Mouse (Mus musculus) Muller cell, postnatal 12 days (primary cell): ENCODE measurements around the gene Lin7c.
"Not testable (repeated sequence)": the region's sequence is repeated elsewhere in the genome, so short reads cannot be mapped to it uniquely, and the experiment has no call there.

Source experiments
- DNase-seq: peaks from one replicate; pipeline ENCODE4 v3.0.0-alpha.2; 2015; ENCODE audit errors: inconsistent ontology term

Lin7c gene

GRCm38 (mm10) chr2:109890597-109890996, at the start of gene Lin7c:
TSS of gene Lin7c (plus strand) at chr2:109890853.
- DNase-seq: peak; percentile 95

- DNase-seq: no peak
Measured at GRCm38 (mm10) chr2:109846401-109846800, 44.3 kb upstream of the Lin7c start.

- peak; percentile 68 for DNase-seq
Measured at GRCm38 (mm10) chr2:109848305-109848704, 42.3 kb upstream of the Lin7c start.

GRCm38 (mm10) chr2:109848715-109849114, 41.9 kb upstream of the Lin7c start:
- DNase-seq: no peak

GRCm38 (mm10) chr2:109855601-109856000, 35.1 kb upstream of the Lin7c start:
- DNase-seq: peak; percentile 74

GRCm38 (mm10) chr2:109859671-109860070, 31.0 kb upstream of the Lin7c start:
- DNase-seq: no peak

GRCm38 (mm10) chr2:109860832-109861231, 29.8 kb upstream of the Lin7c start:
- no peak for DNase-seq

- not testable (repeated sequence) for DNase-seq
Measured at GRCm38 (mm10) chr2:109879429-109879828, 11.2 kb upstream of the Lin7c start.

- DNase-seq: no peak
Measured at GRCm38 (mm10) chr2:109881111-109881510, 9.5 kb upstream of the Lin7c start.

GRCm38 (mm10) chr2:109881625-109882024, 9.0 kb upstream of the Lin7c start:
- DNase-seq: no peak

GRCm38 (mm10) chr2:109884106-109884505, 6.5 kb upstream of the Lin7c start:
- DNase-seq: peak; percentile 92

GRCm38 (mm10) chr2:109884507-109884906, 6.1 kb upstream of the Lin7c start:
- DNase-seq: no peak

- DNase-seq: no peak
Measured at GRCm38 (mm10) chr2:109890068-109890467, 585 bp upstream of the Lin7c start.

GRCm38 (mm10) chr2:109891031-109891430, 378 bp downstream of the Lin7c start:
- DNase-seq: no peak

GRCm38 (mm10) chr2:109891471-109891870, 818 bp downstream of the Lin7c start:
- peak; percentile 19 for DNase-seq

GRCm38 (mm10) chr2:109896311-109896710, 5.7 kb downstream of the Lin7c start:
- DNase-seq: no peak

GRCm38 (mm10) chr2:109902869-109903268, 12.2 kb downstream of the Lin7c start:
- no peak for DNase-seq

GRCm38 (mm10) chr2:109904171-109904821, 13.6 kb downstream of the Lin7c start:
- DNase-seq: peak; percentile 82

- DNase-seq: no peak
Measured at GRCm38 (mm10) chr2:109909122-109909521, 18.5 kb downstream of the Lin7c start.

- no peak for DNase-seq
Measured at GRCm38 (mm10) chr2:109912216-109912615, 21.6 kb downstream of the Lin7c start.

- DNase-seq: no peak
Measured at GRCm38 (mm10) chr2:109912766-109913165, 22.1 kb downstream of the Lin7c start.

- DNase-seq: no peak
Measured at GRCm38 (mm10) chr2:109913241-109913640, 22.6 kb downstream of the Lin7c start.

GRCm38 (mm10) chr2:109914601-109915000, 23.9 kb downstream of the Lin7c start:
- no peak for DNase-seq
